Mouse (Mus musculus) macrophage (primary cell): ENCODE data around the gene Jade1. TPM values are rescaled to one million over a fixed set of nuclear protein-coding genes. Genes with fewer than 3 reads are reported as not detected.

ENCODE experiments used
- H3K27ac ChIP-seq: fragments of 350-480 bp; formaldehyde crosslinking; 2 replicates; pipeline ENCODE4 v1.9.0; 2021
- H3K36me3 ChIP-seq: fragments of 350-480 bp; formaldehyde crosslinking; 2 replicates; pipeline ENCODE4 v1.9.0; 2021; ENCODE audit errors: inconsistent target
- H3K4me3 ChIP-seq: fragments of 350-480 bp; formaldehyde crosslinking; 2 replicates; pipeline ENCODE4 v1.9.0; 2021; ENCODE audit errors: inconsistent target
- H3K79me2 ChIP-seq: fragments of 350-480 bp; formaldehyde crosslinking; 2 replicates; pipeline ENCODE4 v1.9.0; 2021; ENCODE audit errors: inconsistent target
- WGBS: methylation state at CpG from one replicate; pipeline ENCODE4 v1.1.7; 2026; ENCODE audit warnings: inconsistent platforms; ENCODE audit not compliant: missing documents; 5-methylcytosine and 5-hydroxymethylcytosine counted together
- polyA plus RNA-seq: library from polyadenylated mRNA; stranded (reverse); fragments of 250-400 nt; gene quantifications from 3 replicates; pipeline ENCODE4 v1.2.4, GENCODE M21; 2018; ENCODE audit warnings: inconsistent platforms

Gene Jade1
- polyA plus RNA-seq, 1 experiment from 2014 or later, result 5.6 TPM

- WGBS, result 91% methylated on average over 13 of the region's 14 CpGs
- no peak overlapping the region for H3K27ac ChIP-seq
- no peaks in the 10 kb centered on the region for H3K36me3 ChIP-seq
- H3K79me2 ChIP-seq, result peaks cover 89% of the 10 kb centered on the region
- no peak overlapping the region for H3K4me3 ChIP-seq
Measured at GRCm38 (mm10) chr3:41580401-41581323, 25.1 kb downstream of the Jade1 start.

GRCm38 (mm10) chr3:41581436-41581835, 25.9 kb downstream of the Jade1 start:
- peaks cover 82% of the 10 kb centered on the region for H3K79me2 ChIP-seq
- no peak overlapping the region for H3K4me3 ChIP-seq
- 93% methylated on average over 8 of the region's 8 CpGs for WGBS
- no peaks in the 10 kb centered on the region for H3K36me3 ChIP-seq
- H3K27ac ChIP-seq, result no peak overlapping the region

- Histone ChIP-seq H3K36me3 (no peaks in the 10 kb centered on the region), H3K27ac (no peak overlapping the region), H3K4me3 (no peak overlapping the region), H3K79me2 (peaks cover 74% of the 10 kb centered on the region)
- WGBS, result 75% methylated on average over 7 of the region's 7 CpGs
Measured at GRCm38 (mm10) chr3:41582256-41582655, 26.7 kb downstream of the Jade1 start.

- no peak overlapping the region for H3K27ac ChIP-seq
- peaks cover 70% of the 10 kb centered on the region for H3K79me2 ChIP-seq
- no peaks in the 10 kb centered on the region for H3K36me3 ChIP-seq
- WGBS, result 96% methylated on average over 14 of the region's 14 CpGs
- no peak overlapping the region for H3K4me3 ChIP-seq
Measured at GRCm38 (mm10) chr3:41583092-41583491, 27.6 kb downstream of the Jade1 start.

GRCm38 (mm10) chr3:41583621-41584020, 28.1 kb downstream of the Jade1 start:
- no peaks in the 10 kb centered on the region for H3K36me3 ChIP-seq
- no peak overlapping the region for H3K4me3 ChIP-seq
- WGBS, result 94% methylated on average over 4 of the region's 4 CpGs
- H3K27ac ChIP-seq, result no peak overlapping the region
- H3K79me2 ChIP-seq, result peaks cover 70% of the 10 kb centered on the region

GRCm38 (mm10) chr3:41585548-41585947, 30.0 kb downstream of the Jade1 start:
- no peaks in the 10 kb centered on the region for H3K36me3 ChIP-seq
- H3K79me2 ChIP-seq, result peaks cover 55% of the 10 kb centered on the region
- H3K27ac ChIP-seq, result no peak overlapping the region
- H3K4me3 ChIP-seq, result no peak overlapping the region
- 92% methylated on average over 5 of the region's 5 CpGs for WGBS

GRCm38 (mm10) chr3:41586330-41586729, 30.8 kb downstream of the Jade1 start:
- Histone ChIP-seq H3K79me2 (peaks cover 47% of the 10 kb centered on the region), H3K36me3 (no peaks in the 10 kb centered on the region), H3K27ac (no peak overlapping the region), H3K4me3 (no peak overlapping the region)
- WGBS, result 90% methylated on average over 6 of the region's 6 CpGs

GRCm38 (mm10) chr3:41586917-41587316, 31.4 kb downstream of the Jade1 start:
- WGBS, result 41% methylated on average over 7 of the region's 7 CpGs
- no peak overlapping the region for H3K27ac ChIP-seq
- H3K79me2 ChIP-seq, result peaks cover 42% of the 10 kb centered on the region
- H3K36me3 ChIP-seq, result no peaks in the 10 kb centered on the region
- H3K4me3 ChIP-seq, result no peak overlapping the region

GRCm38 (mm10) chr3:41587588-41587987, 32.1 kb downstream of the Jade1 start:
- Histone ChIP-seq H3K36me3 (no peaks in the 10 kb centered on the region), H3K27ac (no peak overlapping the region), H3K79me2 (peaks cover 42% of the 10 kb centered on the region), H3K4me3 (no peak overlapping the region)
- WGBS, result 16% methylated on average over 6 of the region's 6 CpGs

DNA sequence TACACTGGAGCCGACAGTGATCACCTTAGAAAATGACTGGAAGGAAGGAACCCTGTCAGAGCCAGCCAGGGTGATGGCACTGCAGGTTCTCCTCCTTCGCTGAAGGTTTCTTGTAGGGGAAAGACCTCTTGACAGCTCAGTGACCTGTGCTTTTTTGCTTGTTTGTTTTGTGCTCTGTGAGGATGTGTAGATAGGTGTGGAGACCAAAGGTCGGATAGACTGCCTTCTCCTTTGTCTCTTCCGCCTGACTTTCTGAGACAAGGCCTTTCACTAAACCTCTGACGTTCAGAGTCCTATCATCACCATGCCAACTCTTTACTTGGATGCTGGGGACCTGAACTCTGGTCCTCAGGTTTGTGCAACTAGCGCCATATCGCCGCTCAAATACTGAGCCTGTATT, 33.0 kb downstream of the Jade1 start:
- H3K36me3 ChIP-seq, result no peaks in the 10 kb centered on the region
- H3K79me2 ChIP-seq, result peaks cover 34% of the 10 kb centered on the region
- 95% methylated on average over 8 of the region's 8 CpGs for WGBS
- no peak overlapping the region for H3K4me3 ChIP-seq
- no peak overlapping the region for H3K27ac ChIP-seq

GRCm38 (mm10) chr3:41589246-41589914, 33.8 kb downstream of the Jade1 start:
- H3K4me3 ChIP-seq, result no peak overlapping the region
- no peak overlapping the region for H3K27ac ChIP-seq
- WGBS, result 94% methylated on average over 18 of the region's 19 CpGs
- peaks cover 8% of the 10 kb centered on the region; the same call in 1 of the 2 replicates for H3K36me3 ChIP-seq
- H3K79me2 ChIP-seq, result peaks cover 26% of the 10 kb centered on the region; the same call in 1 of the 2 replicates

- Histone ChIP-seq H3K36me3 (peaks cover 8% of the 10 kb centered on the region; the same call in 1 of the 2 replicates), H3K79me2 (peaks cover 22% of the 10 kb centered on the region; the same call in 1 of the 2 replicates), H3K4me3 (no peak overlapping the region), H3K27ac (no peak overlapping the region)
- 98% methylated on average over 4 of the region's 4 CpGs for WGBS
Measured at GRCm38 (mm10) chr3:41589988-41590387, 34.5 kb downstream of the Jade1 start.

- Histone ChIP-seq H3K79me2 (peaks cover 14% of the 10 kb centered on the region; the same call in 1 of the 2 replicates), H3K36me3 (peaks cover 8% of the 10 kb centered on the region; the same call in 1 of the 2 replicates), H3K27ac (no peak overlapping the region), H3K4me3 (no peak overlapping the region)
- WGBS, result 95% methylated on average over 20 of the region's 20 CpGs
Measured at GRCm38 (mm10) chr3:41590695-41591559, 35.4 kb downstream of the Jade1 start.

DNA sequence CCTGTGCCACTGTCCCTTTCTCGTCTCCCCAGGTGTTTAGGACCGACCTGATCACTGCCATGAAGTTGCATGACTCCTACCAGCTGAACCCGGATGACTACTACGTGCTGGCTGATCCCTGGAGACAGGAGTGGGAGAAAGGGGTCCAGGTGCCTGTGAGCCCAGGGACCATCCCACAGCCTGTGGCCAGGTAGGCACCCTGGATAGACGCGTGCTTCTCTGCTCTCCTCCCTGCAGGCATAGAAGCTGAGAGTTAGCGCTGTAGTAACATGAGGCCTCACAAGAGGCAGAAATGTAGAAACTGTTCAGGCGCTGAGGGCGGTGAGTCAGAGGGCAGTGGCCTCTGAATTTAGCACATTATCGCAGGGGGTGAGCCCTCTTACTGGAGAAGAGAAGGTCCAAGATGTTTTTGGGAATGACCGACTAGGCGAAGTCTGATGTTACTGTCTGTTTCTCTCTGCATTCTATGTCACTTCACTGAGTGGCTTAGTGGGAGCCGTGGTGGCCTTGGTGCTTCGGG, 36.2 kb downstream of the Jade1 start:
- H3K4me3 ChIP-seq, result no peak overlapping the region
- H3K36me3 ChIP-seq, result peaks cover 13% of the 10 kb centered on the region; the same call in 1 of the 2 replicates
- 92% methylated on average over 14 of the region's 14 CpGs for WGBS
- H3K79me2 ChIP-seq, result peaks cover 14% of the 10 kb centered on the region; the same call in 1 of the 2 replicates
- H3K27ac ChIP-seq, result no peak overlapping the region
